Mouse (Mus musculus): ENCODE results near the gene 9530077C05Rik. TPM values are rescaled to one million over a fixed set of nuclear protein-coding genes. Genes with fewer than 3 reads are reported as not detected.

The 9530077C05Rik gene
- total RNA-seq (2023; ENCODE audit: inconsistent age): 1.1 to 1.7 TPM (median 1.4 TPM) in 4 replicates

DNA sequence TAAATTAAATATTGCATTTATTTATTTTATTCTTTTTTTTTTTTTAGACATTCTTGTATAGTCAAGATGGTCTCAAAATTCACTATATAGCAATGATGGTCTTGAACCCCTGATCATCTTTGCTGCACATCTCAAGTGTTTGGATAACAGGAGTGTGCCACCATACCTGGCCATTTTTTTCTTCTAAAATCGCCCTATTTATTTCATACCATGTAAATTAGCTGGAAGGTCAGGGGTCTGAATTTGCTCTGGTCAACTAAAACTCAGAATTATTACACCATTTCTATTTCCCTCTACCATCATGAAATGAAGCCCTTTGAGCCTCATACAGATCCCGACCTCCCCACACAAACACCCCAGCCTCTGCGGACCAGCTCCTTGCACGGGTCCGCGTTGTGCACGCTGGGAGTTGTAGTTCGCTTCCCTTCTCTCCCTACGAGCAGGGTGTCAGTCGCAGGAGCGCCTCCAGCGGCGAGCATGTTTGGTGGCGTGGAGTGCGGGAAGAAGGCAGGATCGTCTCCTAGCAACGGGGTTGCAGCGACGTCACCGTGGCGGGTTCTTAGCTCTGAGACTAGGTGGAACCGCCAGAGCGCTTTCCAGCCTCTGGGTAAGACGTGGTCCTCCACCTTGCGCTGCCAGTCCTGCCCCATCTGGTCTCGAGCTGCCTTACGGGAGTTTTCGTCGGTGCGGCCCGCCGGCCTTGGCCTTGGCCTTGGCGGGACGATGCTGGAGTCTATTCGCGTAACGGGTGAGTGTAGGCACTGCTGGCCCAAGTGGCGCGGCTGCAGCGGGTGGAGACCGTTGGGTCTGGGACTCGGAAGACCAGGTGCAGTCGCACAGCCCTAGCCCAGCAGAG, at the start of gene 9530077C05Rik:
TSS of gene 9530077C05Rik (plus strand) at position 512 of the 856 bp plus-strand sequence.

DNA sequence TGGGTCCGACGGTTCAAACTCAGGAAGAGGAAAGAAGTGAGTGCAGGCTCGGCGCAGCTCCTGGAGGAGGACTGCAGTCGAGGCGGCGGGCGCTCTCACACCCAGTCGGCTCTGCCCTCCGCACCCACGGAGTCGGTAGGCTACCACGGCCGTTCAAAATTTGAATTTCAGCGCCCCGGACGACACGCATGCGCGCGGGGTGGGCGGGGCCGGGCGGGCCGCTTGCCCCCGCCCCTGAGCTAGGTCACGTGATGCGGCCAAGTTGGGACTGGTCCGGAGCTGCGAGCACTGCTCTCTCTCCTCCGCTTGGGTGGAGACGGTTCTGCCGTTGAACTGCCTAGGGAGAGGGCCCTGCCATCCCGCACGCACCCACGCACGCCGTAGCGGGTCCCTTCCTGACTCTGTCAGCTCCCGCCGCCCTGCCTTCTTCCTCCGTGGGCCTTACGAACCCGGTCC, 22.3 kb upstream of the 9530077C05Rik start, which contains the start of gene Anln:
TSS of gene Anln (minus strand) at position 168 of the 456 bp plus-strand sequence.

DNA sequence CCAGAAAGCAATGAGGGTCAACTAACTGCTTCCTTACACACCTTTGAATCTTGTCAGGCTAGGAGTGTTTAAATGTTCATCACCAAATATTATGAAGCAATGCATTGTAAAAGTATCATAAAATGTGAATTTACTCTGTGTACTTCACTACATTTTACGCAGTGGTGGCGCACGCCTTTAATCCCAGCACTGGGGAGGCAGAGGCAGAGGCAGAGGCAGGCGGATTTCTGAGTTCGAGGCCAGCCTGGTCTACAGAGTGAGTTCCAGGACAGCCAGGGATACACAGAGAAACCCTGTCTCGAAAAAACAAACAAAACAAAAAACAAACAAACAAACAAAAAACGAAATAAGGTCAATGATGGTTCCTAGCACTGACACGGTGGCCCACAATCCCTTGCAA, 42.7 kb downstream of the 9530077C05Rik start, which contains the start of gene Gm17545:
TSS of gene Gm17545 (plus strand) at position 301 of the 400 bp plus-strand sequence.

DNA sequence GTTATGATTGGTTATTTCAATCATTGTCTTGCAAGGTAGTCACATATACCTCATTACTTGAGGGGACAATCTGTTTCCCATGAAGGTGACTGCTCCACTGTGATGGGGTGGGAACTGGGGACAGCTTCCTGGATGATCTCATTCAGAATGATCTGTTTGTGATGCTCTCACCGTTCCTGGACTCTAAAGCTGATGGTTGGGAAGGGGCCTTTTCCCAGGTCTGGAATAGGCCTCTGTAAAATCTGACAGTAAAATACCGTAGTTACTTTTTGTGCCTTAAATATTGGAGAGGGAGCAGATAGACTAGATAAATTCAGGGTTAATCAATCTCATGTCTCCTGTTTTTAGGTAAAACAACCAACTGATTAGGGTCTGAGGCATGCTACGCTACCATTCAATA, 58.3 kb downstream of the 9530077C05Rik start, which contains the start of gene Rp9:
TSS of gene Rp9 (minus strand) at position 101 of the 400 bp plus-strand sequence.

DNA sequence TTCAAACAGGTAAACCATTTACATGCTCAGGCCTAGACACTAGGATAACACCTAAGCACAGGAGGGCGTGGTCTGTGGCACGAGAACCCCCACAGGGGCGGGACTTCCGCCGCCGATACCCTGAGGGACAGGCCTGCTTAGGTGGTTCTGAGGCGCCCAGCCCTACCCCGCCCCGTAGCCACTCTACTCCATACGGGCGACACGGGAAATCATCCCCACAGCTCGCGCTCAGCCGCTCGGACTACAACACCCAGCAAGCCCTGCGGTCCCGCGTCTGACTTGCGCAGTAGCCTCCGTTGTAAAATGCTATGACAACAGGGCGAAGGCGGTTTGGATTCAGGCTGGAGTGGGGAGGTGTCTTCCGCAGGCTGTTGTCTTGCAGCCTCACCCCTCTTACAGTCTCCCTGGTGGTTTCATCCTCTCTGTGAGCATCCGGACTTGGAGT, 64.1 kb downstream of the 9530077C05Rik start, which contains the start of gene Bbs9:
TSS of gene Bbs9 (plus strand) at position 292 of the 445 bp plus-strand sequence.

Other genes with a start within 250 kb of the 9530077C05Rik start
- not detected in 4 replicates for gene Zfp872, start 223.4 kb upstream of the 9530077C05Rik start, total RNA-seq (2023; ENCODE audit: inconsistent age)
- 32.3 to 39.4 TPM (median 35.7 TPM) in 4 replicates for gene Zfp809, start 185.8 kb upstream of the 9530077C05Rik start, total RNA-seq (2023; ENCODE audit: inconsistent age)
- gene Zfp599, start 151.6 kb upstream of the 9530077C05Rik start, total RNA-seq (2023; ENCODE audit: inconsistent age): 1.9 to 2.9 TPM (median 2.4 TPM) in 4 replicates
- gene Zfp810, start 103.9 kb upstream of the 9530077C05Rik start, total RNA-seq (2023; ENCODE audit: inconsistent age): 11.3 to 16.5 TPM (median 12.5 TPM) in 4 replicates
- 1.1 to 3.0 TPM (median 2.1 TPM) in 4 replicates for gene Anln, start 22.3 kb upstream of the 9530077C05Rik start, total RNA-seq (2023; ENCODE audit: inconsistent age)
- gene Gm17545, start 42.8 kb downstream of the 9530077C05Rik start, total RNA-seq (2023; ENCODE audit: inconsistent age): not detected in 4 replicates
- gene Rp9, start 58.2 kb downstream of the 9530077C05Rik start, total RNA-seq (2023; ENCODE audit: inconsistent age): 63.6 to 83.4 TPM (median 72.1 TPM) in 4 replicates
- 21.1 to 28.1 TPM (median 24.8 TPM) in 4 replicates for gene Bbs9, start 64.2 kb downstream of the 9530077C05Rik start, total RNA-seq (2023; ENCODE audit: inconsistent age)

All from B cell, adult (primary cell).